Mouse (Mus musculus) T-helper 2 cell (primary cell): ENCODE results near the gene Acadsb.

Experiments used
- in situ Hi-C: fragments of 300-600 bp; cut with MboI, MseI; formaldehyde crosslinking; loops from one replicate; pipeline ENCODE4 v1.15.1; 2025; ENCODE audit warnings: high pct_unique_total_duplicates

Gene Acadsb

DNA sequence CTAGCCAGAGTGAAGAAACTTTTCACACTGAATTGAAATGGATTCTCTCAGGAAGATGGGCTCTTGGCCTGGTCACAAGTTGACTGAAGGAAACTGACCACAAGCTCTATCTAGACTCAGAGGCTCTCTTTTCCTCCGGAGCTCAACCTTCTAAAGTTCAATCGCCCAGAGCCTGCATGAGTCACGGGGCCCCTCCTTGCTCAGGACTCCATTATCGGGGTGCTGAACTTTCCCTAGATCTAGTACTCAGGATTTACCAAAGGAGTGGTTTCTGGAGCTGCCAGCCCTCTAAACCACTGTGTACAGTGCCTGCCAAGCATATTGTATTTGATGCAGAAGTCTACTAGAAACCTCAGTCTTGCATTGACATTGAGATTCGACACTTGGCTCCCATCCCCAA lies 46.3 kb downstream of the Acadsb start:
- in situ Hi-C loops, result no loop called here

DNA sequence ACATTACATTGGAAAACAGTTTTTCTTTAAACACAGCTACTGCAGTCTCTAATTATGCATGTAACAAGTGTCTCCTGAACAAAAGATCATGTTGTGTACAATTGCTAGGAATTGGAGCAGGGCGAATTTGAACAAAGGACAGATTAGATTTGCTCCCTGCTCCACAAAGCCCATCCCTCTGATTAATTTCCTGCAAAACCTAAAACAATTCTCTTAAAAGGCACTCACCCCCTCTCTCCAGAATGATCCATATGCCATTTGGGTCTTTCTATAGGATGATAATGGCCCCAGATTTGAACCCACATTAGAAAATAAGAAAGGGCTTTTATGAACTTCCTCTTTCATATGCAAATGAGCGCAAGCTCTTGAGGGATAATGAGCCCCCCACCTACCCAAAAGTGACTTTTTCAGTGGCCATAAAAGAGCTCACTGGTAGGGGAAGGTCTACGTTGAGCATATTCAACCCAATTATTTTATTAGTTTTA lies 54.8 kb downstream of the Acadsb start:
- in situ Hi-C loops, result no loop called here

DNA sequence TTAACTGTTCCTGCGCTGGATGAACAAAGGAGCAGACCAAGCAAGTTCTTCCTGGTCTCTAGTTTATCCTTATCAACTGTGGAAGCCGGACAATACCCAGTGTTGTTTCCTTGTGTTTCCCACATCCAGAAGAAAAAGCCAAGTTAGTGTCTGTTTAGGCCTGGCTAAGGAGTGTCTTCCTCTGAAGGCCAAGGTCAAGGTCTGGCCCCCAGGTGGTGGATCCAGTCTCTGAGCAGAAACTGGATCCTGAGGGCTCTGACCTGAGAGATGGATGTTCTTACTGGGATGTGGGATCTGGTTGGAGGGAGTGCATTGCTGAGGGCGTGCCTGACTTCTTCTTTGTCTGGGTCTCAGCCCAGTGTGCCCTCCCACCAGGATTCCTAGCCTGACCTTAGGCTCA lies 55.3 kb downstream of the Acadsb start:
- in situ Hi-C loops, result no loop called here

DNA sequence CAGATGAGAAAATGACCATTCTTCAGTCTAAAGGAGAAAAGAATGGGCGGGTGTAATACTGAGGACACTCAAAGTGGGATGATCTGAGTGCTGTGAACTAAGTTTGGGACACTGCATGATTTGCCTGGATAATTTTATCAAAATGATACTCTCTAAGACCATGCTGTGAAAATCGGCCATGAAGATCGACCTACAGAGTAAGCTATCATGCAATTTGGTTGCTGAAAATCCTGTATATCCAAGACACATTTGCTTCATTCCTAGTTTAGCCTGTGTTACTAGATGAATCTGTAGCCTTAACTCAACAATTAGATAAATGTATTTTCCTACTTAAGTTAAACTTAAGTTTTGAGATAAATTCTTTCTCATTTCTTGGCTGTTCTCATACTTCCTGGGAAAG lies 56.9 kb downstream of the Acadsb start:
- in situ Hi-C loops, result no loop called here

DNA sequence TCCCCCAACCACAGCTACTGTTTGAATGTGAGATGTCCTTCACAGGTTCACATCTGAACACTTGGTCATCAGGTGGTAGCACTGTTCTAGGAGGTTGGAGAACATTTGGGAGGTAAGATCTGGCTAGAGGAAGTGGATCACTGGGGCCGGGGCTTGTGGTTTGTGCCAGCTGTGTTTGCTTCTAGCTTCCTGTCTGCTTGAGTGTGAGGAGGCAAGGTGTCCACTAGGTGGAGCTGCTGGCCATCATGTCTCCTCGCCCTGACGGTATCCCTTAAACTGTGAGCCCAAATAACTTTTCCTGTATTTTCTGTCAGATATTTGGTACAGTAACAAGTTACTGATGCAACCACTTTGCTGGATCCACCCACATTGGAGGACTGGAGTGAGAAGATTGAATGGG lies 59.1 kb downstream of the Acadsb start:
- in situ Hi-C loops, result no loop called here

DNA sequence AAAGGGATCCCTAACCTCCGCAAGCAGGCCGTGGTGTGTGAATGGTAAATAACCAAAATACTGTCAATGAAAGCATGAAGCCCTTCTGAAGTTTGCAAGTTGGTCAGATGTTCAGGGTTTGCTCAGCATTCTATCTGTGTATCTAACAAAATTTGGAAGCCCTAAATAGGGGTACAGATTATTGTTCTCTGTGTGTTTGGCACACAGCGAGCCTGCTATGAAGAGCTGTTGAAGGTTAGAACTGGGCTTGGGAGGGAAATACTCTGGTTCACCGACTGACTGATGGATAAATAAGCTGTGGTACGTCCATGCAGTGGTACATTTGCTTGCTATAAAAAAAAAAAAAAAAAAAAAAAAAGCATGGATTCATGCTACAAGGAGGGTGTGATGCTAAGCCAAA lies 61.1 kb downstream of the Acadsb start:
- in situ Hi-C loops, result no loop called here

DNA sequence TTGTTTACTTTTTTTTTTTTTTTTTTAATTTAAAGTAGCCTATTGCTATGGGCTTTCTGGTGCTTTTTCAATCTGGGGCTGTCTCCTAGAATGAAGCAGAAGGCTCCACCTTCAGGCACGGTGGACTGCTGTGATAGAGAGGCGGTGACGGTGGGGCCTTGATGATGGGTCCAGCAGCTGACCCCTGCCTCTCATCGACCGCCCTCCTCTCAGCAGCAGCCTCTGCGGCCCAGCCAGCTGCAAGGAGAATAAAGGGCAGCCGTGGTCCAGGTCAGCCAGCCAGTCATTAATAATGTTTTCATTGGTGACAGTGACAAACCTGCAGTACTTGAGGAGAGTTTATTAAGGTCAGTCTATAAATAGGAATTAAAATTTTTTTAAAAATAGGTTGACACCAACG lies 66.7 kb downstream of the Acadsb start:
- in situ Hi-C loops, result no loop called here

DNA sequence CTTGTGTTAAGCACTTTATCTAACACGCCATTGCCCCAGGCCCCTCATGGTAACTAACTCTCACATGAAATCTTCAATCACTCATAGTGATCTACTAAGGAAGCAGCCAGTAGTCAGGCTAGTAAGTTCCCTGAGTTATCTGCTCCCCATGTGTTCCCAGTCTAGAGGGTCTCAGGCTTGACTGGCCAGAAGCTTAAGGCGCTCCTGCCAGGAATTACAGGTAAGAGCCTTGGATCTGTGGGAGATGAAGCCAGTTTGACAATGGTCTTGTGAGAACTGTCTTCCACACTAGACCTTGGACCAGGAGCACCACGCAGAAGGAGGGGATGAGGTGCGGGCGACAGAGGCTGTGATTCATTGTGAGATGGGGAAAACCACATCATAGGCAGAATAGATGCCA lies 68.0 kb downstream of the Acadsb start:
- in situ Hi-C loops, result no loop called here
